Mouse (Mus musculus): ENCODE measurements around the gene Slc34a2.

DNA sequence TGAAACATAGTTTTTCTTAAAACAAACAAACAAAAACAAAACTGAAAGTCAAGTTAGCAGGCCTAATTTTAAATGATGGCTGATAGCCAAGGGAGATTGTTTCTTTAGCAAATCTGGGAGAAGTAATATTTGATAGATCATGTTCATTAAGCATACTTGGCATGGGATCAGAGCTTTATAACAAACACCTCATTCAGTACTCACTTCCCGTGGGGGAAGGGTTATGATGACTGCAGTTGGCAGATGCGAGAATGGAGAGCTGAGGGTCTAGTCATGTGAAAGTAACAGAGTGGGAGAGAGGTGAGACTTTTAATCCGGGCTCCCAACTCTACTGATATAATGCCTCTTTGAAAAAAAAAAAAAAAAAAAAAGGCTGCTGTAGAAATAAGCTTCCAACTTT lies 81.8 kb downstream of the Slc34a2 start:
- TF ChIP-seq EP300 (IDR thresholded peaks at IDR 0.05; ENCODE audit: low read depth) (no peak), CTCF (IDR thresholded peaks at IDR 0.05; ENCODE audit: low read depth) (no peak)

Data from liver, postnatal 0 days (tissue).